Mouse (Mus musculus) limb, embryonic 10.5 days (tissue): Measurements from ENCODE around the gene Cox5b. TPM values are rescaled to one million over a fixed set of nuclear protein-coding genes. Genes with fewer than 3 reads are reported as not detected.

Experiments
- microRNA-seq: library from miRNA; unstranded; fragments of <30 nt; microRNA quantifications from one replicate; pipeline ENCODE4, GENCODE M21; 2017
- polyA plus RNA-seq: library from polyadenylated mRNA; unstranded; fragments of >200 nt; fragmentation: Nextera tagmentation; extraction: Ambion mirVana; gene quantifications from 2 replicates; pipeline ENCODE4 v1.2.1, GENCODE M21; 2016

Gene Cox5b
- polyA plus RNA-seq, 1 experiment from 2014 or later = 535 TPM

Small RNA genes lying within 50 kb of the gene (microRNA-seq; reads per million reads assigned to microRNA genes)
- not detected for gene Gm24133

Other genes with a start within 250 kb of the Cox5b start
- 53.7 and 59.8 TPM in 2 replicates for gene Lman2l, start 246.2 kb upstream of the Cox5b start, polyA plus RNA-seq
- gene Cnnm4, start 219.8 kb upstream of the Cox5b start, polyA plus RNA-seq = 12.7 and 17.5 TPM in 2 replicates
- gene Cnnm3, start 179.6 kb upstream of the Cox5b start, polyA plus RNA-seq = 3.6 and 4.5 TPM in 2 replicates
- 14.3 and 16.8 TPM in 2 replicates for gene Ankrd23, start 154.6 kb upstream of the Cox5b start, polyA plus RNA-seq
- gene Gm42417, start 152.0 kb upstream of the Cox5b start, polyA plus RNA-seq = 0.39 TPM in 1 of 2 replicates, not detected in the other
- 19.5 and 20.3 TPM in 2 replicates for gene Ankrd39, start 144.0 kb upstream of the Cox5b start, polyA plus RNA-seq
- 28.5 and 34.2 TPM in 2 replicates for gene Sema4c, start 133.1 kb upstream of the Cox5b start, polyA plus RNA-seq
- 1.3 and 1.6 TPM in 2 replicates for gene Fam178b, start 8.3 kb upstream of the Cox5b start, polyA plus RNA-seq
- gene 4933424G06Rik, start 18.7 kb downstream of the Cox5b start, polyA plus RNA-seq = not detected in 2 replicates
- 155 and 156 TPM in 2 replicates for gene Actr1b, start 23.0 kb downstream of the Cox5b start, polyA plus RNA-seq
- 0.36 TPM in 1 of 2 replicates, not detected in the other for gene Zap70, start 70.3 kb downstream of the Cox5b start, polyA plus RNA-seq